Mouse (Mus musculus): ENCODE results near the gene Hmx2. TPM values are rescaled to one million over a fixed set of nuclear protein-coding genes. Genes with fewer than 3 reads are reported as not detected.

The Hmx2 gene
- polyA plus RNA-seq (2014; fragmentation: Nextera tagmentation; extraction: Ambion mirVana): 0.92 and 1.0 TPM in 2 replicates

- 0% methylated on average over 3 of the region's 3 CpGs for WGBS
Observed at GRCm38 (mm10) chr7:131548473-131548872, at the start of gene Hmx2. Hmx2 (plus strand) TSS chr7:131548773.

GRCm38 (mm10) chr7:131503739-131504138 is 44.8 kb upstream of the Hmx2 start:
- H3K4me3 ChIP-seq (ENCODE audit: low read depth, low read length): no peak overlapping the region
- H3K36me3 ChIP-seq (ENCODE audit: control insufficient read depth, insufficient read depth, low read length): no peaks in the 10 kb centered on the region
- H3K27ac ChIP-seq (ENCODE audit: low read depth, low read length): no peak overlapping the region
- WGBS: 71% methylated on average over 2 of the region's 2 CpGs
- H3K9me3 ChIP-seq (ENCODE audit: control insufficient read depth, low read length): no peaks in the 10 kb centered on the region
- no peak for ATAC-seq (ENCODE audit: low read depth)
- no peaks in the 10 kb centered on the region for H3K27me3 ChIP-seq (ENCODE audit: control insufficient read depth, insufficient read depth, low read length)
- no peak overlapping the region for H3K9ac ChIP-seq (replicated peaks; ENCODE audit: low read depth, low read length)
- no peak overlapping the region for H3K4me2 ChIP-seq (ENCODE audit: low read depth, low read length)
- H3K4me1 ChIP-seq (ENCODE audit: control insufficient read depth, insufficient read depth, low read length): no peaks in the 10 kb centered on the region

More at GRCm38 (mm10) chr7:131548473-131548872, at the start of gene Hmx2:
- H3K4me3 ChIP-seq (ENCODE audit: low read depth, low read length): no peak within 1 kb of the TSS
- no peak within 1 kb of the TSS for H3K9ac ChIP-seq (replicated peaks; ENCODE audit: low read depth, low read length)
- peaks cover 71% of the 10 kb centered on the region for H3K27me3 ChIP-seq (ENCODE audit: control insufficient read depth, insufficient read depth, low read length)
- no peak for ATAC-seq (ENCODE audit: low read depth)
- H3K27ac ChIP-seq (ENCODE audit: low read depth, low read length): no peak within 1 kb of the TSS
- H3K4me2 ChIP-seq (ENCODE audit: low read depth, low read length): no peak within 1 kb of the TSS
- no peaks in the 10 kb centered on the region for H3K36me3 ChIP-seq (ENCODE audit: control insufficient read depth, insufficient read depth, low read length)
- H3K9me3 ChIP-seq (ENCODE audit: control insufficient read depth, low read length): no peaks in the 10 kb centered on the region
- H3K4me1 ChIP-seq (ENCODE audit: control insufficient read depth, insufficient read depth, low read length): no peaks in the 10 kb centered on the region

GRCm38 (mm10) chr7:131539979-131540378 is 8.6 kb upstream of the Hmx2 start:
- peak; percentile 54; the same call in 1 of the 2 replicates for ATAC-seq (ENCODE audit: low read depth)
- Histone ChIP-seq H3K27ac (ENCODE audit: low read depth, low read length) (no peak overlapping the region), H3K9ac (replicated peaks; ENCODE audit: low read depth, low read length) (no peak overlapping the region), H3K36me3 (ENCODE audit: control insufficient read depth, insufficient read depth, low read length) (no peaks in the 10 kb centered on the region), H3K4me2 (ENCODE audit: low read depth, low read length) (no peak overlapping the region), H3K4me3 (ENCODE audit: low read depth, low read length) (no peak overlapping the region), H3K9me3 (ENCODE audit: control insufficient read depth, low read length) (no peaks in the 10 kb centered on the region), H3K4me1 (ENCODE audit: control insufficient read depth, insufficient read depth, low read length) (peaks cover 16% of the 10 kb centered on the region), H3K27me3 (ENCODE audit: control insufficient read depth, insufficient read depth, low read length) (peaks cover 51% of the 10 kb centered on the region)
- 0% methylated on average over 7 of the region's 7 CpGs for WGBS

- Histone ChIP-seq H3K4me3 (ENCODE audit: low read depth, low read length) (peak overlapping the region; percentile 20; the same call in 1 of the 2 replicates), H3K36me3 (ENCODE audit: control insufficient read depth, insufficient read depth, low read length) (no peaks in the 10 kb centered on the region), H3K27ac (ENCODE audit: low read depth, low read length) (no peak overlapping the region), H3K9ac (replicated peaks; ENCODE audit: low read depth, low read length) (no peak overlapping the region), H3K4me1 (ENCODE audit: control insufficient read depth, insufficient read depth, low read length) (peaks cover 16% of the 10 kb centered on the region), H3K4me2 (ENCODE audit: low read depth, low read length) (peak overlapping the region; percentile 34; the same call in 1 of the 2 replicates), H3K9me3 (ENCODE audit: control insufficient read depth, low read length) (no peaks in the 10 kb centered on the region), H3K27me3 (ENCODE audit: control insufficient read depth, insufficient read depth, low read length) (peaks cover 56% of the 10 kb centered on the region)
- no peak for ATAC-seq (ENCODE audit: low read depth)
- WGBS: under 1% methylated on average over 41 of the region's 41 CpGs
Observed at GRCm38 (mm10) chr7:131541184-131542114, 7.1 kb upstream of the Hmx2 start.

- ATAC-seq (ENCODE audit: low read depth): peak; percentile 41; the same call in 1 of the 2 replicates
- H3K9ac ChIP-seq (replicated peaks; ENCODE audit: low read depth, low read length): 0 out of 2 replicates have a peak within 1 kb of the TSS, but pooled peaks have one; percentile 16
- H3K27ac ChIP-seq (ENCODE audit: low read depth, low read length): peak within 1 kb of the TSS; percentile 16; the same call in 1 of the 2 replicates
- peak within 1 kb of the TSS; percentile 20 for H3K4me3 ChIP-seq (ENCODE audit: low read depth, low read length)
- under 1% methylated on average over 59 of the region's 65 CpGs for WGBS
- H3K4me1 ChIP-seq (ENCODE audit: control insufficient read depth, insufficient read depth, low read length): peaks cover 16% of the 10 kb centered on the region
- no peaks in the 10 kb centered on the region for H3K36me3 ChIP-seq (ENCODE audit: control insufficient read depth, insufficient read depth, low read length)
- peaks cover 58% of the 10 kb centered on the region for H3K27me3 ChIP-seq (ENCODE audit: control insufficient read depth, insufficient read depth, low read length)
- peak within 1 kb of the TSS; percentile 34 for H3K4me2 ChIP-seq (ENCODE audit: low read depth, low read length)
- no peaks in the 10 kb centered on the region for H3K9me3 ChIP-seq (ENCODE audit: control insufficient read depth, low read length)
Observed at GRCm38 (mm10) chr7:131542115-131542871, 6.3 kb upstream of the Hmx2 start, which contains the start of gene Hmx3. Hmx3 (plus strand) TSS chr7:131542867.

- H3K27ac ChIP-seq (ENCODE audit: low read depth, low read length): peak overlapping the region; percentile 16; the same call in 1 of the 2 replicates
- peak overlapping the region; percentile 34 for H3K4me2 ChIP-seq (ENCODE audit: low read depth, low read length)
- under 1% methylated on average over 60 of the region's 71 CpGs for WGBS
Observed at GRCm38 (mm10) chr7:131542872-131543622, 5.5 kb upstream of the Hmx2 start.

GRCm38 (mm10) chr7:131543623-131544481 is 4.7 kb upstream of the Hmx2 start:
- ATAC-seq (ENCODE audit: low read depth): no peak
- Histone ChIP-seq H3K27me3 (ENCODE audit: control insufficient read depth, insufficient read depth, low read length) (peaks cover 63% of the 10 kb centered on the region), H3K9ac (replicated peaks; ENCODE audit: low read depth, low read length) (no peak overlapping the region), H3K4me2 (ENCODE audit: low read depth, low read length) (peak overlapping the region; percentile 1; the same call in 1 of the 2 replicates), H3K36me3 (ENCODE audit: control insufficient read depth, insufficient read depth, low read length) (no peaks in the 10 kb centered on the region), H3K4me1 (ENCODE audit: control insufficient read depth, insufficient read depth, low read length) (peaks cover 16% of the 10 kb centered on the region), H3K4me3 (ENCODE audit: low read depth, low read length) (peak overlapping the region; percentile 20), H3K9me3 (ENCODE audit: control insufficient read depth, low read length) (no peaks in the 10 kb centered on the region), H3K27ac (ENCODE audit: low read depth, low read length) (peak overlapping the region; percentile 16; the same call in 1 of the 2 replicates)
- under 1% methylated on average over 72 of the region's 75 CpGs for WGBS

More at GRCm38 (mm10) chr7:131542872-131543622, 5.5 kb upstream of the Hmx2 start:
- ATAC-seq (ENCODE audit: low read depth): no peak
- no peaks in the 10 kb centered on the region for H3K9me3 ChIP-seq (ENCODE audit: control insufficient read depth, low read length)
- peaks cover 62% of the 10 kb centered on the region for H3K27me3 ChIP-seq (ENCODE audit: control insufficient read depth, insufficient read depth, low read length)
- 0 out of 2 replicates have a peak overlapping the region, but pooled peaks have one; percentile 16 for H3K9ac ChIP-seq (replicated peaks; ENCODE audit: low read depth, low read length)
- H3K4me1 ChIP-seq (ENCODE audit: control insufficient read depth, insufficient read depth, low read length): peaks cover 16% of the 10 kb centered on the region
- H3K4me3 ChIP-seq (ENCODE audit: low read depth, low read length): peak overlapping the region; percentile 20
- H3K36me3 ChIP-seq (ENCODE audit: control insufficient read depth, insufficient read depth, low read length): no peaks in the 10 kb centered on the region

Measured in neural tube, embryonic 14.5 days (tissue).